Mouse (Mus musculus): Measurements from ENCODE around the gene Eif2b5.

The Eif2b5 gene

DNA sequence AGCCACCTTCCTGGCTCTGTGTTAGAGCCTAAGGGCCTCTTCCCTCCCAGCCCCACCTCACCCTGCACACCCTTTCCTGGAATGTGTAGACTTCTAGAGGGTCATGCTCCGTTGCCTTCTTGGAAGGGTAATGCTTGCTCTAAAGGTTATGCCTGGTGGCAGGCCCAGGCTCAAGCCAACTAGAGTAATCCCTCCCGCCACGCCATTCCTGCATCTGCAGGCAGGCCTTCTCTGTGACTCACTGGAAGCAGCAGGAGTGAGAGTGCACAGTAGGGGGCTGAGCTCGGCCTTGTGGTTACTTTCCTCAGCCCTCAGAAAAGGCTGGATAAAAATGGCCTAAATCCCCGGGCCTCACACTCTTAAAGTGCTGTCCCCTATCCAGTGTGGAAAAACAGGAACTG is 38.5 kb downstream of the Eif2b5 start:
- DNase-seq (ENCODE audit: low read depth), result peak; percentile 63

DNA sequence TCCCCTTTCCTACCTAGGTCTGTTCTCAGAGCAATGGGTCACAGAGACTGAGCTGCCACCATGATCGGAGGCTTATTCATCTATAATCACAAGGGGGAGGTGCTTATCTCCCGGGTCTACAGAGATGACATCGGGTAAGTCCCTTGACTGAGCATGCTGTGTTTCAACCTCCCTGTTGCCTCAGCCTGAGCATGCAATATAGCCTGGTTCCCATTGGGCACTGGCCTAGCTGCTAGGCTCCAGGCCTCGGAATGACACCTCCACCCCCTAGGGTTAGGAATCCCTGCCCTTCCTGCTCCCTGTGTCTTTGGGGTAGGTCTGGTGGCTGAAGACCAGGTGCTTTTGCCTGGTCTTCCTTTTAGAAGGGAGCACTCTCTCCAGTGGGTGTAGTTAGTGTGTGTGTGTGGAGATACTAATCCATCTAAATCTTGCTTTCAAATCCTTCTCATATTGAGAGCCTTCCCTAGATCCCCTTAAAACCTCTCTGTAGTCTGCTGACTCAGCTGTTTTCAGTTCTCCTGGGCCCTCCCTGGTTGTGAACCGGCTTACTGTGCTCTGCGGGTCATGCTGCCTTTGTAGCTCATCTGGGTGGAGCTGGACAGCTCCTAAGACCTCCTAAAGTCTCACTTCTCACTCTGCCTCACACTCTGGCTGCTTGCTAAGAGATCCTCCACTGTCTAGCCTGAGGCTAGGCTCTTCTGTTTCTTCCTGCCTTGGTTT is 39.1 kb downstream of the Eif2b5 start:
- DNase-seq (ENCODE audit: low read depth), result no peak

DNA sequence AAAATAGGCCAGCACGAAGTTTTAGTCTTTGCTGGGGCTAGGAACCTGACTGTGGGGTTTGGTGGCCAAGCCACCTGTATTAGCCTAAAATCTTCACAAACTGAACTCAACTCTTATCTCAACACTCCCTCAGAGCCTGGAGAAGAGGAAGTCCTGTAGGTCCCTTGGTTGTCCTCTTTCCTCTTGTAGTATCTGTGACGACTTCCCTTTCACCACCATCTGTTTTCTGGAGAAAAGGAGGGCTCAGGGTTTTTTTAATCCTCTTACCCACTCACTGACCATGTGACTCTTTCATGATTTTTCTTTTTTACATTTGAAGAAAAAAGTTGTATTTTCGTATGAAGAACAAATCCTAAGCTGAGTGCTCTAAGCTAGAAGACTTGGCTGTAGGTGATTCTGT is 41.0 kb downstream of the Eif2b5 start:
- DNase-seq (ENCODE audit: low read depth), result no peak

DNA sequence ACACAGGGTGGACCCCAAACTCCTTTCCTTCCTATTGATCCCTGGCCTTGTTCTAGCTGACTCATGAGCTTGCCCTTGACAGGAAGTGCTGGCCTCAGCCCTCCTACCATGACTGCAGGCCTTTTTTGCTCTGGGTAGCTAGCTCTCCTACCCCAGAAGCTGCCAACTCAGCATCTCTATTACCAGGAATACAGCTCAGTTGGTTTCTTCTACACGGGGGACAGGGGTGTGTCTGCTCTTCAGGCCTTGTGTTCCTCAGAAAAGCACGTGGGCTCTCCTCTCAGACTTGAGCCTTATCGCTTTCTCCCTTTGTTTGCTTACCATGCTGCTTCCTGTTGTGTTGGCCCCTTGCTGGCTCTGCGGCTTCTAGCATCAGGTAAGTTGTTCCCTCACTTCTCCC is 41.8 kb downstream of the Eif2b5 start:
- no peak for DNase-seq (ENCODE audit: low read depth)

DNA sequence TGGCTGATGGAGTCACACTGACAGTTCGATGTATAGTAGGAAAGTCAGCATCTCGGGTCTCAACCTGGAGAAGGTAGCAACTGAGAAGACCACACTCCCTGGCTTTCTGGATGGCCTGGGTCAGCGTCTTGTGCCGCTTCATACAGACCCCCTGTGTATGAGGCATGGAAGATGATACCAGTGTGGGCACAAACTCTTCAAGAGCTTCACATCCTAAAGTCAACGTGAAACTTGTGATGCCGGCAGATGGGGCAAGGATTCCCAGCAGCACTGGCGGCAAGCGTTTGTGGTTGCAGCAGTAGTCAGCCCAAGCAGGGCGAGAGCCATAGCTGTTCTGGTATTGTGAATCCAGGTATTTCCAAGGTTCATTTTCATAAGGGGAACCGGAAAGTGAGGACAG is 47.1 kb downstream of the Eif2b5 start:
- DNase-seq (ENCODE audit: low read depth), result no peak

DNA sequence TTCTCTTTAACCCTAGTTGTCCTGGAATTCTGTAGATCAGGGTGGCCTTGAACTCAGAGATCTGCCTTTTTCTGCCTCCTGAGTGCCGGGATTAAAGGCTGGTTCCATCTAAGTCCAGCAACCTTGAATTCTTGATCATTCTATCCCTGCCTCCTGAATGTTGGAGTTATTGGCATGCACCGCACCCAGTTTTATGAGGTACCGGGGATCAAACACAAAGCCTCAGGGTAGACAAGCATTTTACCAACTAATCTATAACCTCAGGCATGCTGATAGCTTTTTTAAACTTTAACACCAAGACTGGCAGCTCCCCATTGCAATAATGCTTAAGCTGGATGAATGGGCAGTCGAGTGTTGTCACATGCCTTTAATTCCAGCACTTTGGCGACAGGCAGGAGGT is 48.8 kb downstream of the Eif2b5 start:
- no peak for DNase-seq (ENCODE audit: low read depth)

DNA sequence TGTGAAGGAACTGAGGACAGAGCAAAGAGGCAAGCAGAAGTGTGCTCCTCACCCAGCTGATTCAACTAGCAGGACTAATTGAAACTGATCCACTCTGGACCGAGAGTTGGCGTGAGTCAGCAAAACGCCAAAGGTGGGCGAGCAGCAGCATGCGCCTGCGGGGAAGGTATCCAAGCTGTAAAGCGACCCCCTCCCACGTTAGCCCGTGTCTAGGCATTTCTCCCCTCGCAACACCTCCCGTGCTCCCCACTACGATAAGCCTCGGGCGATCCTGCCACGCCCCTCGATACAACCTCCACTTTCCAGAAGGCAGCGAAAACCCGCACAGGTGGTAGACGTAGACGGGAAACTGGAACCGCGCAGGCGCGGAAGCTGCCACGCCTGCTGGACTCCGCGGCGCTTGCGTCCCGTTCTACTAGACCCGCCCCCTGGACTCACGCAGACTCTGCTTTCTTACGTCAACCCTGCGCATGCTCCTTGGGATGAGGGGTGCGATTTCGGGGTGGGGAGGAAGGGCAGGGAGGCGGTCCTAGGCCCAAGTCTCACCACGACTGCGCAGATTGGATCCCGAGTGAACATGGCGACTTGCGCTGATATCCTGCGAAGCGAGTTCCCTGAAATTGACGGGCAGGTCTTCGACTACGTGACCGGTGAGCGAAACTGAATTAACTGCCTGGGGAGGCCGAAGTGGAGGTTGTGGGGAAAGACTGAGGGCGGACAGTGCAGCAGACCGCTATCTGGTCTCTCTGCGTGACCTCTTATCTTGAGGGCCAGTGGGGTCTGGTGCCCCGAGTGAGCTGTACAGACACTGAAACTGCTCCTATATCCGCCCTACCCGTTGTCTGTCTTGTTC is 49.7 kb downstream of the Eif2b5 start, which contains the start of gene Abcf3:
Gene Abcf3 (plus strand): TSS at position 482 of the 853 bp plus-strand sequence.
- DNase-seq (ENCODE audit: low read depth), result peak; percentile 100

DNA sequence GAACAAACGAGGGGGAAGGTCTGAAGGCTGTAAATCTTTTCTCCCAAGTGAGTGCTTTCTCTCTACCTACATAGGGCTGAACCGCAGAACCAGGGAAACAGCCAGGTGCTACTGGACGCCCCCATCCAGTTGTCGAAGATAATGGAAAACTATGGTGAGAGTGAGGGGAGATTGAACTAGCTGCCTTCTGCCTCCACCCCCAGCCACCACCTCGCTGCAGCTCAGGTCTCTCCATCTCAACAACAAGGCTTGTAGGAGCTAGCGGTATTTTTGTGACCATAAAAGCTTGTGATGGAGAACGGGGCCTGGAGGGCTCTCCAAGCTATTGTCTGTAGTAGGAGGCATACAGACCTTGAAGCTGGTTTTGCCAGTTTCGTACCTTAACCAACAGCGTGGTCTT is 50.5 kb downstream of the Eif2b5 start:
- DNase-seq (ENCODE audit: low read depth), result no peak

DNA sequence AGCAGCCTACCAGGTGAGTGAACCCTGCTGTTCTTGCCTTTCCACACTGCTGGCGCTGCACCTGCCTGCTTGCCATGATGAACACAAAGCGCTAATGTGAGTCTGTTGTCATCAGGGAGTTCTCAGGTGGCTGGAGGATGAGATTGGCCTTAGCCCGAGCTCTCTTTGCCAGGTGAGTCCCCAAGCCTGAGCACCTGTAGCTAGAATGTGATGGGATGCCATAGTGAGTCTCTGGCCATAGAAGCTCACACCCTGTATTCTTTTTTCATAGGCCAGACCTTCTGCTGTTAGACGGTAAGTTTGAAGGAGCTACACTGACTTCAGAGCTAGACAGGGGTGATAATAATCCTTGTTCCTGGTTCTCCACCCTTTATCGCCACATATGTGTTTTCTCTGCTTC is 53.1 kb downstream of the Eif2b5 start:
- DNase-seq (ENCODE audit: low read depth), result no peak

DNA sequence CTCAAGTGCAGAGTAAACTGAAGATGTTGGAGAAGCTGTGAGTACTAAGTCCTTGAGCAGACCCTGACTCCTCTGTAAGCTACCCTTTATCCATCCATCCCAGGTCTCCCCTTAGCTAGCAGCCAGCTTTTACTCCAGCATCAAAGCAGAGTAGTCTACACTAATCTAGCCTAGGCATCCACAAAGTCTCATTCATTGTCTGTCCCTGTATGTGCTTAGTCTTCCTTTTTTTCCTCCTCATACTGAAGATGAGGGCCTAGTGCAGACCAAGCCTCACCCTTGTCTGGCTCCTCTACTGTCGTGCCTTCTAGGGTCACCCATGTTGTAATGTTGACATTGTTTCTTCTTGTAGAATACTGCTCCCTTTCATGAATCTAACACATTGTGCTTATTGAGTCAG is 54.0 kb downstream of the Eif2b5 start:
- DNase-seq (ENCODE audit: low read depth), result no peak

DNA sequence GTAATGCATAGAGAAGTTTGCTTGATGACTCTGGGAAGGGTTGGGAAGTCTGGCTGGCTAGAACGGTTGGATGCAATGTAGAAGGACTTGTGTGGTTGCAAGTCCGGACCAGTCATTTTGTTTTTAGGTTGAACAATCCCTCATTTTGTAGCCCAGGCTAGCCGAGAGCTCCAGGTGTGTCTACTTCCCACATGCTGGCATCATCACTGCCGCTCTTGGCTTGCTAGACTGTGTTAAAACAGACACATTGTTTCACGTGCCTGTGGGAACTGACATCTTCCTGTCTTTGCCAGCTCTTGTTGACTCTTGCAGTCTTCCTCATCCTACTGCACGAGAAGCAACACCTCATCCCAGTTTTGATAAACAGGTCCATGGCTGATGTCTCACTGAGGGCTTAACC is 56.4 kb downstream of the Eif2b5 start:
- no peak for DNase-seq (ENCODE audit: low read depth)

DNA sequence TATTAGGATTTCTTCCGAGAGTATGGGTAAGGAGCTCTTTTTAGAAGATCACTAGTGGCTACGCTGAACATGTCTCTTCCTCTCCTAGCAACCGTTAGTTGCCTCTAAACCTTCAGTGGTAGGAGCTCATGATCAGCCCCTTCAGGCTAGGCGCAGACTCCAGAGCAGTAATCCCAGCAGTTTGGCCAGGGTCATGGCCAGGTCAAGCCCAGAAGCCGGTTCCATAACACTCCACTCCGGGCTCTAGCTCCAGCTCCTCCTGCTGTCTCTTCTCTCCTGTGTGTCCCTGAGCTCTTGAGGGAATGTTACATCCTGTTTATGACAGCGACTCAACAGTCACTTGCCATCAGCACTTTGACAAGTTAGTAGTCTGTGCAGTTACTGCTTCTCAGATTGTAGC is 58.8 kb downstream of the Eif2b5 start:
- no peak for DNase-seq (ENCODE audit: low read depth)

Data from c-Kit-positive CD71-positive TER-119-negative erythroid progenitor cells, embryonic 14.5 days (primary cell).